Comparison of ENCODE assay signal across 10 mouse cellular contexts in genomic region chr11:97578286-97578685, GRCm38 (mm10). TPM values are rescaled to one million over a fixed set of nuclear protein-coding genes. Genes with fewer than 3 reads are reported as not detected.
DNase-seq lines count a peak whose midpoint lies in the region; ATAC-seq and TF ChIP-seq lines count a peak whose summit lies in the region.
"Had no signal": no experiment of that assay in that cellular context is flagged by ENCODE, and none has a peak within 500 bp of the region (broad histone marks: within the 10 kb centered on the region; RNA-seq: fewer than 3 reads in every experiment).

No protein-coding gene starts in this region.

- DNase-seq in hindbrain, embryonic 10.5 days (ENCODE audit: low spot score): no peak
- DNase-seq in cerebellum, postnatal 10 days: peak; percentile 37
- no peak for DNase-seq in kidney, postnatal 0 days (ENCODE audit: low spot score)
- peak; percentile 79 for DNase-seq in lung, postnatal 25 days (ENCODE audit: low spot score)
- DNase-seq in spleen, postnatal 14 days (ENCODE audit: low spot score in 2 of 2): no peak
- no peak for DNase-seq in adrenal gland, adult 2 months

- peaks cover 68% of the 10 kb centered on the region for H3K27me3 ChIP-seq in hindbrain, embryonic 10.5 days (ENCODE audit: insufficient read depth, poor library complexity, severe bottlenecking)
- H3K27me3 ChIP-seq in hindbrain, embryonic 13.5 days: 0 out of 2 replicates have a peak, but pooled peaks cover 16% of the 10 kb centered on the region
- peaks cover 9% of the 10 kb centered on the region for H3K27me3 ChIP-seq in kidney, postnatal 0 days (ENCODE audit: insufficient read depth, low read length)
- peaks cover 53% of the 10 kb centered on the region for H3K27me3 ChIP-seq in heart, embryonic 11.5 days (ENCODE audit: control insufficient read depth, insufficient read depth, low read length)
- H3K27me3 ChIP-seq: hindbrain, embryonic 15.5 days had no signal

- no peak overlapping the region for H3K4me2 ChIP-seq in hindbrain, embryonic 13.5 days
- no peak overlapping the region for H3K4me2 ChIP-seq in kidney, postnatal 0 days (ENCODE audit: low read length)
- no peak overlapping the region for H3K4me2 ChIP-seq in heart, embryonic 11.5 days
- H3K4me2 ChIP-seq: hindbrain, embryonic 15.5 days; liver, embryonic 15.5 days had no signal

- ATAC-seq in hindbrain, embryonic 13.5 days (ENCODE audit: low FRiP score): no peak
- ATAC-seq in kidney, postnatal 0 days (replicated peaks; ENCODE audit: low FRiP score, low read depth): no peak; the same call in 1 of the 2 replicates
- no peak for ATAC-seq in heart, embryonic 11.5 days (replicated peaks; ENCODE audit: insufficient number of reproducible peaks, low FRiP score, low TSS enrichment)

- no peak overlapping the region for H3K9ac ChIP-seq in hindbrain, embryonic 13.5 days
- no peak overlapping the region for H3K9ac ChIP-seq in kidney, postnatal 0 days (ENCODE audit: low read depth, low read length)
- H3K9ac ChIP-seq in heart, embryonic 11.5 days (ENCODE audit: low read depth, low read length): no peak overlapping the region
- H3K9ac ChIP-seq: hindbrain, embryonic 15.5 days; liver, embryonic 15.5 days had no signal

- H3K9me3 ChIP-seq in hindbrain, embryonic 10.5 days: no peaks in the 10 kb centered on the region
- H3K9me3 ChIP-seq in hindbrain, embryonic 13.5 days: no peaks in the 10 kb centered on the region
- H3K9me3 ChIP-seq in kidney, postnatal 0 days (replicated peaks; ENCODE audit: low read length): no peaks in the 10 kb centered on the region
- H3K9me3 ChIP-seq in heart, embryonic 11.5 days (replicated peaks; ENCODE audit: control insufficient read depth, low read length): no peaks in the 10 kb centered on the region
- H3K9me3 ChIP-seq: hindbrain, embryonic 15.5 days; liver, embryonic 15.5 days had no signal

- H3K4me3 ChIP-seq in hindbrain, embryonic 10.5 days: no peak overlapping the region
- no peak overlapping the region for H3K4me3 ChIP-seq in hindbrain, embryonic 13.5 days
- H3K4me3 ChIP-seq in kidney, postnatal 0 days (replicated peaks; ENCODE audit: low read depth, low read length): no peak overlapping the region
- H3K4me3 ChIP-seq in heart, embryonic 11.5 days (ENCODE audit: low read depth, low read length): no peak overlapping the region
- H3K4me3 ChIP-seq: hindbrain, embryonic 15.5 days; liver, embryonic 15.5 days had no signal

- H3K4me1 ChIP-seq in hindbrain, embryonic 10.5 days (replicated peaks): peaks cover 55% of the 10 kb centered on the region
- H3K4me1 ChIP-seq in hindbrain, embryonic 13.5 days (replicated peaks): peaks cover 39% of the 10 kb centered on the region
- 0 out of 2 replicates have a peak, but pooled peaks cover 7% of the 10 kb centered on the region for H3K4me1 ChIP-seq in kidney, postnatal 0 days (replicated peaks; ENCODE audit: insufficient read depth, low read length)
- H3K4me1 ChIP-seq in heart, embryonic 11.5 days (ENCODE audit: control insufficient read depth, insufficient read depth, low read length): peaks cover 9% of the 10 kb centered on the region

- H3K27ac ChIP-seq in hindbrain, embryonic 10.5 days: peak overlapping the region; percentile 82; the same call in 1 of the 2 replicates
- no peak overlapping the region for H3K27ac ChIP-seq in hindbrain, embryonic 13.5 days
- H3K27ac ChIP-seq in kidney, postnatal 0 days: 0 out of 2 replicates have a peak overlapping the region, but pooled peaks have one; percentile 8
- H3K27ac ChIP-seq in heart, embryonic 11.5 days (ENCODE audit: low read depth, low read length): no peak overlapping the region
- H3K27ac ChIP-seq: hindbrain, embryonic 15.5 days; liver, embryonic 15.5 days had no signal

- H3K36me3 ChIP-seq in hindbrain, embryonic 10.5 days: no peaks in the 10 kb centered on the region
- no peaks in the 10 kb centered on the region for H3K36me3 ChIP-seq in hindbrain, embryonic 13.5 days
- H3K36me3 ChIP-seq in kidney, postnatal 0 days (ENCODE audit: insufficient read depth, low read length): no peaks in the 10 kb centered on the region
- no peaks in the 10 kb centered on the region for H3K36me3 ChIP-seq in heart, embryonic 11.5 days (ENCODE audit: control insufficient read depth, insufficient read depth, low read length)
- H3K36me3 ChIP-seq: hindbrain, embryonic 15.5 days; liver, embryonic 15.5 days had no signal

- WGBS in hindbrain, embryonic 10.5 days: 42% methylated on average over 2 of the region's 2 CpGs
- 31% methylated on average over 2 of the region's 2 CpGs for WGBS in hindbrain, embryonic 13.5 days
- 42% methylated on average over 2 of the region's 2 CpGs for WGBS in kidney, postnatal 0 days
- WGBS in heart, embryonic 11.5 days (ENCODE audit: insufficient replicate concordance): 36% methylated on average over 2 of the region's 2 CpGs

- TF ChIP-seq CTCF in kidney, postnatal 0 days (IDR thresholded peaks at IDR 0.05; ENCODE audit: low read depth): no peak

RNA-seq across cellular contexts. Expression of gene Srcin1, which starts 2.3 kb away (rescaled TPM):
- polyA plus RNA-seq in hindbrain, embryonic 10.5 days (2016; fragmentation: Nextera tagmentation; extraction: Ambion mirVana): 0.76 and 1.8 TPM in 2 replicates
- polyA plus RNA-seq in hindbrain, embryonic 13.5 days (2015; fragmentation: Nextera tagmentation; extraction: Ambion mirVana): 6.0 and 7.0 TPM in 2 replicates
- 0.59 and 0.70 TPM in 2 replicates for polyA plus RNA-seq in kidney, postnatal 0 days (2015; fragmentation: Nextera tagmentation; extraction: Ambion mirVana)
- 10 to 100 TPM; 11.2 to 13.9 TPM for total RNA-seq in adrenal gland, adult 2 months (2021)
- 13.8 and 17.9 TPM in 2 replicates for polyA plus RNA-seq in adrenal gland, adult 2 months (2012; rRNA removed)
- 0.06 and 0.23 TPM in 2 replicates for polyA plus RNA-seq in heart, embryonic 11.5 days (2014; fragmentation: Nextera tagmentation; extraction: Ambion mirVana)
- polyA plus RNA-seq: liver, embryonic 15.5 days had no signal

RNA-seq across cellular contexts. Expression of gene Epop, which starts 51.2 kb away (rescaled TPM):
- 13.4 and 14.3 TPM in 2 replicates for polyA plus RNA-seq in hindbrain, embryonic 10.5 days (2016; fragmentation: Nextera tagmentation; extraction: Ambion mirVana)
- polyA plus RNA-seq in hindbrain, embryonic 13.5 days (2015; fragmentation: Nextera tagmentation; extraction: Ambion mirVana): 2.3 and 3.0 TPM in 2 replicates
- 2.9 and 4.1 TPM in 2 replicates for polyA plus RNA-seq in kidney, postnatal 0 days (2015; fragmentation: Nextera tagmentation; extraction: Ambion mirVana)
- 1 to 10 TPM; 2.0 to 6.8 TPM for total RNA-seq in adrenal gland, adult 2 months (2021)
- polyA plus RNA-seq in adrenal gland, adult 2 months (2012; rRNA removed): 10.6 and 16.2 TPM in 2 replicates
- 1.4 and 1.5 TPM in 2 replicates for polyA plus RNA-seq in heart, embryonic 11.5 days (2014; fragmentation: Nextera tagmentation; extraction: Ambion mirVana)

Comparison
In these comparisons a context has a peak if more than half of its experiments do, and no peak if none do; other contexts are left out.
1. H3K27ac ChIP-seq: peak in hindbrain, embryonic 10.5 days (single experiment) and kidney, postnatal 0 days (single experiment); none in hindbrain, embryonic 13.5 days (single experiment) and heart, embryonic 11.5 days (single experiment).
2. DNase-seq: peak in cerebellum, postnatal 10 days (2 of 2) and lung, postnatal 25 days (single experiment); none in hindbrain, embryonic 10.5 days (single experiment), kidney, postnatal 0 days (single experiment), spleen, postnatal 14 days (0 of 2) and adrenal gland, adult 2 months (single experiment).